Mouse (Mus musculus): ENCODE data around the gene Usp28.

Gene Usp28

DNA sequence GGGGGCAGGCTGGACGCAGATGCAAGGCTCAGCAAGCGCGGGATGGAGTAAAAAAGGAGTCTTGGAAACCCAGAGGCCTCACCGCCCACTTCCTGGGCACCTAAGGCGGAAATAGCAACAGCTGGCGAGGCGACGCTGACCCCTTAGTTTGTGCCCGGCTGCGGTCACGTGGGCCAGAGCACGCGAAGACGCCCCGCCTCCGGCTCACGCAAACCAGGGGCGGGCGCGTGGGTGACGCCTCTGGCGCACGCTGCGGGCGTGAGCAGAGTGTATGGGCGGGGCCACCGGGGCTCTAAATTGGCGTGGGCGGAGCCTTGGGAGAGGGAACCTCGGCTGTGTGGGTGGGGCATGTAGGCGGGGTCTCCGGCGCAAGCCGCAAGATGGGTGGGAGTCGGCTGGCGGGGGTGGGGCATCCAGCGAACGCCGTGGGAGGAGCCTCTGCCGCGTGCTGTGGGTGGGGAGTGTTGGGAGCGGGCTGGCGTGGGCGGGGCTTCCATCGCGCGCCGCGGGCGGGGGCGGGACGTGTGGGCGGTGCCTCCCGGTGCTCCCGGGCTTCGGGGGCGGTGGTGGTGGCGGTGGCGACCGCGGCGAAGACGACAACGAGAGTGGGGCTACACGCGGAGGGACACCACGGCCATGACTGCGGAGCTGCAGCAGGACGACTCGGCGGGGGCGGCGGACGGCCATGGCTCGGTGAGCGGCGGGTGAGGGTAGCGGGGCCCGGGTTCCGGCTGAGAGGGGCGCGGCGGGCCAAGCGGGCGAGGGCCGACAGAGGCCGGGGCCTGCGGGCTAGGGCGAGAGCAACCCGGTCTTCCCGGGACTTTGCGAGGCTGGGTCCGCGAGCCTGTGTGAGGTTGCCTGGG is at the start of gene Usp28:
TSS of gene Usp28 (plus strand) at position 531 of the 863 bp plus-strand sequence.
- TF ChIP-seq POU5F1 (IDR thresholded peaks at IDR 0.05; ENCODE audit: borderline replicate concordance, low read length) (no peak), NANOG (IDR thresholded peaks at IDR 0.05; ENCODE audit: borderline replicate concordance, low read length) (no peak), CTCF (conservative IDR thresholded peaks at IDR 0.05; ENCODE audit: low read length) (no peak)
- peaks cover 7% of the 10 kb centered on the region; the same call in 1 of the 2 replicates for H3K9me3 ChIP-seq (ENCODE audit: low read length)
- H3K27me3 ChIP-seq (ENCODE audit: insufficient read depth, low read length): no peaks in the 10 kb centered on the region
- H3K4me3 ChIP-seq (replicated peaks; ENCODE audit: low read length): peak within 1 kb of the TSS; percentile 94
- peaks cover 30% of the 10 kb centered on the region for H3K36me3 ChIP-seq (ENCODE audit: insufficient read depth, low read length)
- H3K4me1 ChIP-seq (replicated peaks; ENCODE audit: low read depth, low read length): peaks cover 69% of the 10 kb centered on the region

DNA sequence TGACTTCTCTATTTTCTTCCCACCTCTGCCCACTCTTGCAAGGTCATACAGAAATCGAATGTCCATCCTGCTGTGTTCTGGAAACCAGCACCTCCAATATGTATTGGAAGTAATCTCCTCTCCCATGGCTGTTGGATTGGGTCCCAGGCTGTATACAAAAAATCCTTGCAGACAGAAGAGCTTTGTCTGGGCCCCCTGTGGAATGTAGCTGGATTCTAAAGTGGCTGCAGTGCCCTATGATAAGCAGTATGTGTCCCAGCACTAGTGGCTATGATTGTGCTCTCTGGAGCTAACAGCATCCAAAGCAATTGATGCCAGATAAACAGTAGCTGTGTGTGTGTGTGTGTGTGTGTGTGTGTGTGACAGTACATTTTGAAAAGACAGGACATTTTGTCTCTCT is 42.8 kb upstream of the Usp28 start:
- Histone ChIP-seq H3K36me3 (ENCODE audit: insufficient read depth, low read length) (no peaks in the 10 kb centered on the region), H3K4me1 (replicated peaks; ENCODE audit: low read depth, low read length) (0 out of 2 replicates have a peak, but pooled peaks cover 2% of the 10 kb centered on the region), H3K27me3 (ENCODE audit: insufficient read depth, low read length) (peaks cover 14% of the 10 kb centered on the region), H3K4me3 (replicated peaks; ENCODE audit: low read length) (no peak overlapping the region), H3K9me3 (ENCODE audit: low read length) (no peaks in the 10 kb centered on the region)
- TF ChIP-seq POU5F1 (IDR thresholded peaks at IDR 0.05; ENCODE audit: borderline replicate concordance, low read length) (no peak), CTCF (conservative IDR thresholded peaks at IDR 0.05; ENCODE audit: low read length) (no peak), NANOG (IDR thresholded peaks at IDR 0.05; ENCODE audit: borderline replicate concordance, low read length) (no peak)

DNA sequence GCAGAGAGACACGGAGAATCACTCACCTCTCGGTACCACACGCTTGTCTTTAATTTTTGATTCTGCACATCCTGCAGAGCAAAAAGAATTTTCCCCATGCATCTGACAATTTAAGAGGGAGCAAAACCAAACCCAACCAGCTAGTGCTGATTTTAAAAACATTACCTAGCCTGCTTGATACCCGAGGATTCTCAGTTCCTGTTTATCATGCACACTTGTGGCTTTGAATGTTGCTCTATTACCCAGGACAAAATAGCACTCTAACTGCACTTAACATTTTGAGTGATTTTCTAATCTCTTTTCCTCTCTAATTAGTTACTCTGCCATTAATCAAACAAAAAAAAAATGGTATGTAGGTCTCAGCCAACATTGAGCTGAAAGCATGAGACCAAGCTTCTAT is 37.6 kb upstream of the Usp28 start:
- Histone ChIP-seq H3K4me1 (replicated peaks; ENCODE audit: low read depth, low read length) (0 out of 2 replicates have a peak, but pooled peaks cover 2% of the 10 kb centered on the region), H3K36me3 (ENCODE audit: insufficient read depth, low read length) (no peaks in the 10 kb centered on the region), H3K4me3 (replicated peaks; ENCODE audit: low read length) (no peak overlapping the region), H3K9me3 (ENCODE audit: low read length) (no peaks in the 10 kb centered on the region), H3K27me3 (ENCODE audit: insufficient read depth, low read length) (peaks cover 11% of the 10 kb centered on the region)
- TF ChIP-seq NANOG (IDR thresholded peaks at IDR 0.05; ENCODE audit: borderline replicate concordance, low read length) (no peak), CTCF (conservative IDR thresholded peaks at IDR 0.05; ENCODE audit: low read length) (no peak)

DNA sequence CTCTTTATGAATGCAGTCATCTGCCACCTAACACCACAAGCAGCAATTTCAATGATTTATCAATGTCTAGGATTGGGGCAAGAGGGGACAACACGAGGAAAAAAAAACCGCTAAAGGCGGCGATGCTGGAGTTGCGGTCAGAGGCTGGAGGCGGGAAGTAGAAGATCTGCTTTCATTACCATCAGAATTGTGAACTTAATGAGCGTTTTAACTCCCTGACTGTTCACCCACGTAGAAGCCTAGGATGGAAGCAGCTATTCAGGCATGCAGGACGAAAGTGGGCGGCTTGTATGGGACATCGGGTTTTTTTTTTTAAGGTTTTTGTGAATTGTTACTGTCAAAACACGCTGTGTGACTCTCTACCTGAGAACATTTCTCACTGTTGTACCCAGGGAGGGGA is 23.9 kb upstream of the Usp28 start:
- Histone ChIP-seq H3K27me3 (ENCODE audit: insufficient read depth, low read length) (peaks cover 55% of the 10 kb centered on the region), H3K36me3 (ENCODE audit: insufficient read depth, low read length) (no peaks in the 10 kb centered on the region), H3K4me1 (replicated peaks; ENCODE audit: low read depth, low read length) (peaks cover 56% of the 10 kb centered on the region), H3K4me3 (replicated peaks; ENCODE audit: low read length) (peak overlapping the region; percentile 51), H3K9me3 (ENCODE audit: low read length) (no peaks in the 10 kb centered on the region)
- peak; percentile 91 for TF ChIP-seq NANOG (IDR thresholded peaks at IDR 0.05; ENCODE audit: borderline replicate concordance, low read length)
- no peak for TF ChIP-seq POU5F1 (IDR thresholded peaks at IDR 0.05; ENCODE audit: borderline replicate concordance, low read length)
- no peak for TF ChIP-seq CTCF (conservative IDR thresholded peaks at IDR 0.05; ENCODE audit: low read length)

DNA sequence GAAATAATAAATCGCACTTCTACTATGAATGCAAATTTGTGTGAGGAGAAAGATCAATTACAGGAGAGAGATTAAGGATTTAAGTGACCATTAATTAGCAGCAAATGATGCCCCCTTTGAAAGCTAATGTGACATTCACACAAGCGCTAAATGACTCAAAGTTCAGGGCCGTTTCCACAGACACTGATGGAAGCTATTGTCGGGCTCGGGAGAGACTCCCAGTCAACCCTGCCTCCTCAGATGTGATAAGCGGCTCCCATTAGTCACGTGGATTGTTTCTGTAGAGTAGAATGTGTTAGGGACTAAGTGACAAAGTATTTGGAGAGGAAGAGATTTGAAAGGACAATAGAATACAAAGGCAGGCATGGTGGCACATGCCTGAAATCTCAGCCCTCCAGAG is 23.0 kb upstream of the Usp28 start:
- peaks cover 49% of the 10 kb centered on the region for H3K4me1 ChIP-seq (replicated peaks; ENCODE audit: low read depth, low read length)
- H3K4me3 ChIP-seq (replicated peaks; ENCODE audit: low read length): 0 out of 2 replicates have a peak overlapping the region, but pooled peaks have one; percentile 51
- TF ChIP-seq NANOG (IDR thresholded peaks at IDR 0.05; ENCODE audit: borderline replicate concordance, low read length): no peak; the same call in 1 of the 2 replicates
- TF ChIP-seq POU5F1 (IDR thresholded peaks at IDR 0.05; ENCODE audit: borderline replicate concordance, low read length): no peak
- TF ChIP-seq CTCF (conservative IDR thresholded peaks at IDR 0.05; ENCODE audit: low read length): no peak
- no peaks in the 10 kb centered on the region for H3K36me3 ChIP-seq (ENCODE audit: insufficient read depth, low read length)
- H3K9me3 ChIP-seq (ENCODE audit: low read length): no peaks in the 10 kb centered on the region
- peaks cover 56% of the 10 kb centered on the region for H3K27me3 ChIP-seq (ENCODE audit: insufficient read depth, low read length)

DNA sequence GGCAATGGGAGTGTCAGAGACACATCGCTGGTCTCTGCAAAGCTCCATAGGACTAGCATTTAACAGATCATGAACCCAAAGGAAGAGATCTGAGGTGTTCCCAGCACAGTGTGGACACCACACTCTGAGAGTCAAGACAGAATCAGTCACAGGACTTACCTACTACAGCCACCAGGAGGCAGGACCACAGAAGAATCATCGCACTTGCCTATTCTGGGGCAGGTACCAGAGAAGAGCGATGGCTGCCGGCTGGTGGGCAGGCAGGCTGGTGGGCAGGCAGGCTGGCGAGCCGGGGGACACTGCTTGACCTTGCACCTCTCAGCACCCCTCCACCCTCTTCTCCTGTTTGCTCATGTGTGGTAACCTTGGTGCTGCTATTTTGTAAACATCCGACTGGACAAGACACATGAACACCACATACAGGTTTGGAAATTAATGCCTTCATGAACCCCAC is 20.6 kb upstream of the Usp28 start, which contains the start of gene Htr3b:
TSS of gene Htr3b (minus strand) at position 404 of the 454 bp plus-strand sequence.
- peaks cover 8% of the 10 kb centered on the region for H3K9me3 ChIP-seq (ENCODE audit: low read length)
- TF ChIP-seq POU5F1 (IDR thresholded peaks at IDR 0.05; ENCODE audit: borderline replicate concordance, low read length) (no peak), CTCF (conservative IDR thresholded peaks at IDR 0.05; ENCODE audit: low read length) (peak; percentile 46), NANOG (IDR thresholded peaks at IDR 0.05; ENCODE audit: borderline replicate concordance, low read length) (no peak)
- H3K36me3 ChIP-seq (ENCODE audit: insufficient read depth, low read length): no peaks in the 10 kb centered on the region
- peaks cover 42% of the 10 kb centered on the region for H3K4me1 ChIP-seq (replicated peaks; ENCODE audit: low read depth, low read length)
- peaks cover 48% of the 10 kb centered on the region for H3K27me3 ChIP-seq (ENCODE audit: insufficient read depth, low read length)
- H3K4me3 ChIP-seq (replicated peaks; ENCODE audit: low read length): no peak within 1 kb of the TSS

DNA sequence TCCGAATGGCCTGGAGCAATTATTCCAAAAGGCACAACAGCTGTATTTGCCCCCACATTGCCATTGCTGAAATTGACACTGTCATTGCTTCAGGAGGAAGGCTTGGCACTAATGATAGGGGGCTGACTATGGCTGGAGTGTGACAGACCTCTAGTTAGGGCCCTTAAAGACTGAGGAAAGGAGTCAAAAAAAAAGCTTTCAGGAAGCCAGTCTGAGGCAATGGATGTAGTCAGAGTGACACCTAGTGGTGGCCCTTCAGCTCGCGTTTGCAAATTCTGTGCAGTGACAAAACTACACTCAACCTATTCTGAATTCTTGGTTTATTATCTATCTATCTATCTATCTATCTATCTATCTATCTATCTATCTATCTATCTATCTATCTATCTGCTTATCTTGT is 12.7 kb upstream of the Usp28 start:
- TF ChIP-seq CTCF (conservative IDR thresholded peaks at IDR 0.05; ENCODE audit: low read length) (peak; percentile 74), NANOG (IDR thresholded peaks at IDR 0.05; ENCODE audit: borderline replicate concordance, low read length) (no peak)
- Histone ChIP-seq H3K27me3 (ENCODE audit: insufficient read depth, low read length) (no peaks in the 10 kb centered on the region), H3K4me1 (replicated peaks; ENCODE audit: low read depth, low read length) (peaks cover 21% of the 10 kb centered on the region), H3K9me3 (ENCODE audit: low read length) (peaks cover 8% of the 10 kb centered on the region), H3K36me3 (ENCODE audit: insufficient read depth, low read length) (no peaks in the 10 kb centered on the region), H3K4me3 (replicated peaks; ENCODE audit: low read length) (no peak overlapping the region)

DNA sequence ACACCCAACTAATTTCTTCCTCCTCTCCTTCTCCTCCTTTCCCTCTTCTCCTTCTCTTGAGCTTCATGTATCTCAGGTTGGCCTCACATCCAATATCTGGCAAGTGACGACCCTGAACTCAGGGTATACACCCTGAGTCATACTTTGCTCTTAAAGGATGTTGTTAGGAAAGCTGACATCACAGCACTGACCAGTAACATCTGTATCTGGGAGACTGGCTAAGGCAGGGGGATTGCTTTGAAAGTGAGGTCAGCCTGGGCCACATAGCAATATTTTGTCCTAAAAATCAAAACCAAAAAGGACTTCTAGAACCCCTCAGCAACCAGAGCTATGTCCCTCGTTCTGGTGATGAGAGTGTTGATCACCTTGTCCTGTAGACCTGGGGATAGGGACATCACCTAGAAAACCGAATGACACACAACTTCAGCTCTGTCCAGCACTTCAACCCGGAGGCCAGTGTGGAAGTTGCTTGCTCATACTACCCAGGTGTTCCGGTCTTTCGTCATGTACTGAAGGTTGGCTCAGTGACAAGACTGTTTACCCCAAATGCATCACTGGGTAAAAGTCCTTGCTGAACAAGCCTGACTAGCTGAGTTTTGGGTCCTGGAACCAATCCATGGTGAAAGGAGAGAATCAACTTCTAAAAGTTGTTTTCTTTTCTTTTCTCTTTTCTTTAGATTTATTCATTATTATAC is 8.4 kb upstream of the Usp28 start:
- H3K36me3 ChIP-seq (ENCODE audit: insufficient read depth, low read length): no peaks in the 10 kb centered on the region
- H3K4me3 ChIP-seq (replicated peaks; ENCODE audit: low read length): no peak overlapping the region
- no peaks in the 10 kb centered on the region for H3K9me3 ChIP-seq (ENCODE audit: low read length)
- peaks cover 50% of the 10 kb centered on the region for H3K4me1 ChIP-seq (replicated peaks; ENCODE audit: low read depth, low read length)
- TF ChIP-seq CTCF (conservative IDR thresholded peaks at IDR 0.05; ENCODE audit: low read length) (no peak), POU5F1 (IDR thresholded peaks at IDR 0.05; ENCODE audit: borderline replicate concordance, low read length) (no peak), NANOG (IDR thresholded peaks at IDR 0.05; ENCODE audit: borderline replicate concordance, low read length) (no peak)
- no peaks in the 10 kb centered on the region for H3K27me3 ChIP-seq (ENCODE audit: insufficient read depth, low read length)

Data from E14TG2a.4 (cell line).